Mouse (Mus musculus) heart, embryonic 10.5 days (tissue): ENCODE measurements around the gene Ctdspl. TPM values are rescaled to one million over a fixed set of nuclear protein-coding genes. Genes with fewer than 3 reads are reported as not detected.

Experiments used
- DNase-seq: peaks from one replicate; pipeline ENCODE4 v3.0.0-alpha.2; 2017; ENCODE audit warnings: low spot score
- H3K27ac ChIP-seq: fragments of 300-500 bp; sonication (generic); 2 replicates; pipeline ENCODE4 v1.5.1; 2016; ENCODE audit warnings: mild to moderate bottlenecking
- H3K27me3 ChIP-seq: fragments of 300-500 bp; sonication (generic); 2 replicates; pipeline ENCODE4 v1.6.1; 2016; ENCODE audit warnings: mild to moderate bottlenecking; ENCODE audit not compliant: poor library complexity, insufficient read depth, severe bottlenecking
- H3K36me3 ChIP-seq: fragments of 300-500 bp; sonication (generic); 2 replicates; pipeline ENCODE4 v1.6.1; 2016; ENCODE audit warnings: mild to moderate bottlenecking, moderate library complexity
- H3K4me1 ChIP-seq: fragments of 300-500 bp; sonication (generic); 2 replicates; pipeline ENCODE4 v1.6.1; 2016; ENCODE audit warnings: mild to moderate bottlenecking
- H3K4me3 ChIP-seq: fragments of 300-500 bp; sonication (generic); 2 replicates; pipeline ENCODE4 v1.5.1; 2016; ENCODE audit warnings: mild to moderate bottlenecking, moderate library complexity
- H3K9me3 ChIP-seq: fragments of 300-500 bp; sonication (generic); 2 replicates; pipeline ENCODE4 v1.6.1; 2016; ENCODE audit warnings: mild to moderate bottlenecking, moderate library complexity
- WGBS: fragments of 180-500 bp; shearing (Covaris S2); methylation state at CpG from one replicate; pipeline ENCODE4 v1.1.7; 2016; 5-methylcytosine and 5-hydroxymethylcytosine counted together
- polyA plus RNA-seq: library from polyadenylated mRNA; unstranded; fragments of >200 nt; fragmentation: Nextera tagmentation; extraction: Ambion mirVana; gene quantifications from 2 replicates; pipeline ENCODE4 v1.2.1, GENCODE M21; 2016

Gene Ctdspl
- polyA plus RNA-seq, 1 experiment from 2014 or later, result 10.2 TPM

- H3K27me3 ChIP-seq, result no peaks in the 10 kb centered on the region
- DNase-seq, result no peak
- no peaks in the 10 kb centered on the region for H3K9me3 ChIP-seq
- H3K27ac ChIP-seq, result peak overlapping the region; percentile 82
- 29% methylated on average over 16 of the region's 16 CpGs for WGBS
- peaks cover 8% of the 10 kb centered on the region; the same call in 1 of the 2 replicates for H3K36me3 ChIP-seq
- H3K4me3 ChIP-seq, result peak overlapping the region; percentile 35; the same call in 1 of the 2 replicates
- peaks cover 37% of the 10 kb centered on the region for H3K4me1 ChIP-seq
Observed at GRCm38 (mm10) chr9:118960415-118961091, 34.3 kb downstream of the Ctdspl start.

- Histone ChIP-seq H3K4me3 (no peak overlapping the region), H3K9me3 (no peaks in the 10 kb centered on the region), H3K27me3 (no peaks in the 10 kb centered on the region), H3K27ac (no peak overlapping the region), H3K36me3 (peaks cover 17% of the 10 kb centered on the region), H3K4me1 (peaks cover 33% of the 10 kb centered on the region)
- DNase-seq, result no peak
- WGBS, result 85% methylated on average over 9 of the region's 9 CpGs
Observed at GRCm38 (mm10) chr9:118963149-118963548, 36.9 kb downstream of the Ctdspl start.

GRCm38 (mm10) chr9:118964263-118965034 is 38.2 kb downstream of the Ctdspl start:
- 0 out of 2 replicates have a peak overlapping the region, but pooled peaks have one; percentile 0 for H3K27ac ChIP-seq
- DNase-seq, result no peak
- no peaks in the 10 kb centered on the region for H3K27me3 ChIP-seq
- peaks cover 25% of the 10 kb centered on the region for H3K4me1 ChIP-seq
- no peaks in the 10 kb centered on the region for H3K9me3 ChIP-seq
- peaks cover 17% of the 10 kb centered on the region for H3K36me3 ChIP-seq
- no peak overlapping the region for H3K4me3 ChIP-seq
- 76% methylated on average over 18 of the region's 18 CpGs for WGBS

GRCm38 (mm10) chr9:118969810-118970209 is 43.6 kb downstream of the Ctdspl start:
- H3K4me1 ChIP-seq, result peaks cover 30% of the 10 kb centered on the region
- no peak for DNase-seq
- no peak overlapping the region for H3K4me3 ChIP-seq
- no peaks in the 10 kb centered on the region for H3K9me3 ChIP-seq
- H3K36me3 ChIP-seq, result peaks cover 19% of the 10 kb centered on the region
- H3K27me3 ChIP-seq, result no peaks in the 10 kb centered on the region
- 91% methylated on average over 4 of the region's 4 CpGs for WGBS
- no peak overlapping the region for H3K27ac ChIP-seq

GRCm38 (mm10) chr9:118973028-118973427 is 46.8 kb downstream of the Ctdspl start:
- peaks cover 2% of the 10 kb centered on the region; the same call in 1 of the 2 replicates for H3K36me3 ChIP-seq
- peak overlapping the region; percentile 78; the same call in 1 of the 2 replicates for H3K27ac ChIP-seq
- H3K9me3 ChIP-seq, result no peaks in the 10 kb centered on the region
- WGBS, result 81% methylated on average over 7 of the region's 7 CpGs
- H3K27me3 ChIP-seq, result no peaks in the 10 kb centered on the region
- DNase-seq, result no peak
- peaks cover 51% of the 10 kb centered on the region for H3K4me1 ChIP-seq
- no peak overlapping the region for H3K4me3 ChIP-seq

- DNase-seq, result no peak
- 72% methylated on average over 5 of the region's 5 CpGs for WGBS
- no peaks in the 10 kb centered on the region for H3K27me3 ChIP-seq
- no peaks in the 10 kb centered on the region for H3K9me3 ChIP-seq
- H3K36me3 ChIP-seq, result peaks cover 2% of the 10 kb centered on the region; the same call in 1 of the 2 replicates
- no peak overlapping the region for H3K4me3 ChIP-seq
- H3K4me1 ChIP-seq, result peaks cover 51% of the 10 kb centered on the region
- peak overlapping the region; percentile 78 for H3K27ac ChIP-seq
Observed at GRCm38 (mm10) chr9:118973566-118973965, 47.3 kb downstream of the Ctdspl start.

- peaks cover 54% of the 10 kb centered on the region for H3K4me1 ChIP-seq
- H3K36me3 ChIP-seq, result peaks cover 2% of the 10 kb centered on the region; the same call in 1 of the 2 replicates
- no peaks in the 10 kb centered on the region for H3K9me3 ChIP-seq
- no peaks in the 10 kb centered on the region for H3K27me3 ChIP-seq
- peak overlapping the region; percentile 83 for H3K27ac ChIP-seq
- H3K4me3 ChIP-seq, result no peak overlapping the region
- DNase-seq, result no peak
- 41% methylated on average over 5 of the region's 5 CpGs for WGBS
Observed at GRCm38 (mm10) chr9:118974148-118974547, 47.9 kb downstream of the Ctdspl start.

- Histone ChIP-seq H3K4me1 (peaks cover 64% of the 10 kb centered on the region), H3K4me3 (no peak overlapping the region), H3K27me3 (no peaks in the 10 kb centered on the region), H3K9me3 (no peaks in the 10 kb centered on the region), H3K27ac (peak overlapping the region; percentile 83), H3K36me3 (peaks cover 2% of the 10 kb centered on the region; the same call in 1 of the 2 replicates)
- DNase-seq, result no peak
- WGBS, result 32% methylated on average over 11 of the region's 11 CpGs
Observed at GRCm38 (mm10) chr9:118975211-118975671, 49.0 kb downstream of the Ctdspl start.

GRCm38 (mm10) chr9:118975758-118976157 is 49.5 kb downstream of the Ctdspl start:
- peak overlapping the region; percentile 83; the same call in 1 of the 2 replicates for H3K27ac ChIP-seq
- no peaks in the 10 kb centered on the region for H3K9me3 ChIP-seq
- H3K27me3 ChIP-seq, result no peaks in the 10 kb centered on the region
- WGBS, result 52% methylated on average over 9 of the region's 9 CpGs
- H3K36me3 ChIP-seq, result peaks cover 2% of the 10 kb centered on the region; the same call in 1 of the 2 replicates
- no peak for DNase-seq
- H3K4me1 ChIP-seq, result peaks cover 69% of the 10 kb centered on the region
- no peak overlapping the region for H3K4me3 ChIP-seq

GRCm38 (mm10) chr9:118976561-118976960 is 50.3 kb downstream of the Ctdspl start:
- 75% methylated on average over 7 of the region's 7 CpGs for WGBS
- H3K36me3 ChIP-seq, result no peaks in the 10 kb centered on the region
- H3K4me3 ChIP-seq, result no peak overlapping the region
- no peaks in the 10 kb centered on the region for H3K27me3 ChIP-seq
- H3K9me3 ChIP-seq, result no peaks in the 10 kb centered on the region
- peak overlapping the region; percentile 83; the same call in 1 of the 2 replicates for H3K27ac ChIP-seq
- H3K4me1 ChIP-seq, result peaks cover 74% of the 10 kb centered on the region
- no peak for DNase-seq

GRCm38 (mm10) chr9:118977425-118977824 is 51.2 kb downstream of the Ctdspl start:
- Histone ChIP-seq H3K27ac (no peak overlapping the region), H3K9me3 (no peaks in the 10 kb centered on the region), H3K4me1 (peaks cover 78% of the 10 kb centered on the region), H3K36me3 (no peaks in the 10 kb centered on the region), H3K4me3 (no peak overlapping the region), H3K27me3 (no peaks in the 10 kb centered on the region)
- DNase-seq, result no peak
- WGBS, result 94% methylated on average over 7 of the region's 7 CpGs

GRCm38 (mm10) chr9:118980411-118980823 is 54.2 kb downstream of the Ctdspl start:
- H3K27ac ChIP-seq, result peak overlapping the region; percentile 92
- H3K27me3 ChIP-seq, result no peaks in the 10 kb centered on the region
- no peaks in the 10 kb centered on the region for H3K9me3 ChIP-seq
- peak overlapping the region; percentile 31 for H3K4me3 ChIP-seq
- H3K36me3 ChIP-seq, result no peaks in the 10 kb centered on the region
- peak; percentile 85 for DNase-seq
- WGBS, result 6% methylated on average over 4 of the region's 4 CpGs
- H3K4me1 ChIP-seq, result peaks cover 73% of the 10 kb centered on the region
